Mouse (Mus musculus): Measurements from ENCODE around the gene Nudt9. TPM values are rescaled to one million over a fixed set of nuclear protein-coding genes. Genes with fewer than 3 reads are reported as not detected.
A peak's percentile ranks its signal among the peaks of the same experiment; 100 is the strongest.

The Nudt9 gene
- total and polyA plus RNA-seq, 3 experiments: 58.5 to 83.8 (median 65.3) TPM

DNA sequence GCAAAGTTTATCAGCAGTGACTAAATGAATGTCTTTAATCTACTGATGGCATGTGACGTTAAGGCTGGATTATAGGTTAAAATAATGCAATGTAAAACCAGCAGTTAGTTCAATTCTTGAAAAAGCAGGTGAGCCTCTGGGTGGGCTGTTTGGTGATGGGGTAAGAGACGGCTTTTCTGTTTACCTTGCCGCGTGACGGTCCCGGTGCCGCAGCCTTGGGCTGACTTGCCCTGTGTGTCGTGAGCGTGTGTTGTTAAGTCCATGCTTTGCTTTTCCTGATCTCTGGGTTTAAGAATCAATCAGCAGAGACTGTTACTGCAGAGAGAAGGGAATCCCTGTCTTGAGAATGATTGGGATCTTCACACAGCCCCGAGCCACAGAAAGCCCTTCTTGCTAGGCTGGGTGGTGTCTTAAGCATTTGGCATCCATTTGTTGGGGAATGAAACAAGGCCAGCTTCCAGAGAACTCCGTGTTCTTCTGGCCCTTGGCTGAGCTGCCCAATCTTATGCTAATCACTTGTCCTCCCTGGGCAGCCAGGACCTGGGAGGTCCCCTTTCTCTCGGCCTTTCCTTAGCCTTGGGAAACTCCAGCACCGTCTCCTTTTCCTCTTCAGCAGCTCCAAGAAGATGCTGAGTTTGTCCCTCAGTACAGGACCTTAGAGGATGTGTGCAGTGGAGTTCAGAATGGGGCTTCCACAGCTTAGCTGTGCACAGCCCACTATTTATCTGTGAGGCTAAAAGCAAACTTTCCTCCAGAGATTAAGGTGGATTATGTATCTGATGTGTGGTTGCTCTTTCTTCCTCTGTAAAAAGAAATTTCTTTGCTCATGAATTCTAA is 16.0 kb downstream of the Nudt9 start:
- 0 out of 2 replicates have a peak, but pooled peaks cover 1% of the 10 kb centered on the region for H3K79me2 ChIP-seq (replicated peaks; ENCODE audit: control insufficient read depth, extremely low read depth, insufficient read depth, poor library complexity, severe bottlenecking)
- H3K4me3 ChIP-seq (replicated peaks in 1 of 3; ENCODE audit: low read depth in 2 of 3, low read length in 2 of 3, poor library complexity in 1 of 3): no peak overlapping the region
- DNase-seq (ENCODE audit: extremely low read depth): no peak
- in situ Hi-C loops (cut with MboI; ENCODE audit: low pct_ligation_motif_present, low pct_unique_long_range_greater_than_20kb, low sequenced_read_pairs) (no loop called here), dilution Hi-C loops (cut with MboI; ENCODE audit: extremely low pct_ligation_motif_present, extremely low pct_unique_long_range_greater_than_20kb, low sequenced_read_pairs) (no loop called here)
- H3K9me3 ChIP-seq (replicated peaks; ENCODE audit: low read length): no peaks in the 10 kb centered on the region
- peaks cover 18 to 28% of the 10 kb centered on the region in 2 experiments for H3K4me1 ChIP-seq (ENCODE audit: control insufficient read depth in 1 of 2, insufficient read depth in 2 of 2)
- H3K27ac ChIP-seq (ENCODE audit: insufficient read depth, low read depth): peak overlapping the region; percentile 51; the same call in 1 of the 2 replicates
- no peak overlapping the region for H3K9ac ChIP-seq (ENCODE audit: insufficient read depth, low read depth)
- peaks cover 26 to 68% of the 10 kb centered on the region in 2 experiments for H3K36me3 ChIP-seq (replicated peaks in 1 of 2; ENCODE audit: control insufficient read depth in 1 of 2, insufficient read depth in 1 of 2, low read length in 1 of 2)
- no peaks in the 10 kb centered on the region for H3K27me3 ChIP-seq (replicated peaks)
- peak overlapping the region; percentile 58; the same call in 1 of the 2 replicates for H3K4me2 ChIP-seq (ENCODE audit: insufficient read depth, low read depth, poor library complexity, severe bottlenecking)
- TF ChIP-seq ETS1 (conservative IDR thresholded peaks at IDR 0.05; ENCODE audit: low read depth, low read length) (no peak), MEF2A (IDR thresholded peaks at IDR 0.05; ENCODE audit: borderline replicate concordance, low read depth, low read length) (no peak), ZKSCAN1 (IDR thresholded peaks at IDR 0.05; ENCODE audit: borderline replicate concordance, low read depth, low read length) (no peak), POLR2AphosphoS2 (IDR thresholded peaks at IDR 0.05; ENCODE audit: low read depth, low read length) (no peak), MXI1 (IDR thresholded peaks at IDR 0.05; ENCODE audit: low read depth, low read length) (no peak), MAFK (IDR thresholded peaks at IDR 0.05; ENCODE audit: insufficient replicate concordance, low read length) (no peak), ELF1 (IDR thresholded peaks at IDR 0.05; ENCODE audit: low read depth, low read length) (no peak)

DNA sequence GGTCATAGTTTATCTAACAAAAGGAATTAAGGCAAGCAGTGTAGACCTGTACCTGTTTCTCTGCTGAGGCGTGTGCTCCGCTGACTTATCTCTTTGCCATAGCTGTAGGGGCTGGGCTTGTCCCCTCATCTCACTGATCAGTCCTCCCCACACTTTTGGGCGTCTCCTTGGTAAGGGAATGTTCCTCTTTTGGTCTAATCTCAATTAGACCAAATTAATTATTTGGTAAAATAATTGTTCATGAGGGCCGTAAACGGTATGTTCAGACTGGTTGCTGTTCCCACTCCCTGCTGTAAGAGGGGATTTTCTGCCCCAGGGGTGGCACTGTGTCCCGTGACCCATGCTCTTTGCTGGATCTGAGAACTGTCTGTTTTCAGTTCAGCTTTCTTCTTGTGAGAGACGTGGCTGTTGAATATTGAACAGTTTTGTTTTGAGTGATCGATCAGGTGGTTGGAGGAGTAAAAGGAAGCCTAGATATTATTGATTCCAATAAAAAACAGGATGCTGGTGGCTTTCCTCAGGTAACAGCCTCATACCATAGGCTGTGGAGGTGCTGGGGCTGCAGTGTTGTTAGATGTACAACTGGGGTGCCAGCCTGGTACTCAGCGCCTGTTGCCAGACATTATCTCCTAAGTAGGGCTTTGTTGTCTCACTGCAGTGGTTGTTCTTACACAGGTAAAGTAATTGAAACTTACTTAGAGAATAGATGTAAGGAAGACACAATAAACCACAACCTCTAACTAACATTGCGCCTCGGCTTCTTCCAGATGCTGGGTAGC is 16.9 kb downstream of the Nudt9 start:
- H3K9me3 ChIP-seq (replicated peaks; ENCODE audit: low read length): no peaks in the 10 kb centered on the region
- peaks cover 18 to 25% of the 10 kb centered on the region in 2 experiments for H3K4me1 ChIP-seq (ENCODE audit: control insufficient read depth in 1 of 2, insufficient read depth in 2 of 2)
- in situ Hi-C loops (cut with MboI; ENCODE audit: low pct_ligation_motif_present, low pct_unique_long_range_greater_than_20kb, low sequenced_read_pairs): no loop called here
- no peak overlapping the region for H3K9ac ChIP-seq (ENCODE audit: insufficient read depth, low read depth)
- H3K79me2 ChIP-seq (replicated peaks; ENCODE audit: control insufficient read depth, extremely low read depth, insufficient read depth, poor library complexity, severe bottlenecking): no peaks in the 10 kb centered on the region
- dilution Hi-C loops (cut with MboI; ENCODE audit: extremely low pct_ligation_motif_present, extremely low pct_unique_long_range_greater_than_20kb, low sequenced_read_pairs): no loop called here
- H3K36me3 ChIP-seq (replicated peaks in 1 of 2; ENCODE audit: control insufficient read depth in 1 of 2, insufficient read depth in 1 of 2, low read length in 1 of 2): peaks cover 26 to 62% of the 10 kb centered on the region in 2 experiments
- no peak overlapping the region for H3K4me3 ChIP-seq (replicated peaks in 1 of 3; ENCODE audit: low read depth in 2 of 3, low read length in 2 of 3, poor library complexity in 1 of 3)
- H3K4me2 ChIP-seq (ENCODE audit: insufficient read depth, low read depth, poor library complexity, severe bottlenecking): peak overlapping the region; percentile 58
- H3K27ac ChIP-seq (ENCODE audit: insufficient read depth, low read depth): peak overlapping the region; percentile 52; the same call in 1 of the 2 replicates
- peak; percentile 66 for DNase-seq (ENCODE audit: extremely low read depth)
- TF ChIP-seq MAFK (IDR thresholded peaks at IDR 0.05; ENCODE audit: insufficient replicate concordance, low read length) (0 out of 2 replicates have a peak, but pooled peaks have one; percentile 28), USF1 (IDR thresholded peaks at IDR 0.05; ENCODE audit: low read depth, low read length) (peak; percentile 62), EP300 (IDR thresholded peaks at IDR 0.05; ENCODE audit: low read length) (peak; percentile 96), IRF4 (IDR thresholded peaks at IDR 0.05; ENCODE audit: low read depth, low read length) (peak; percentile 98), USF2 (conservative IDR thresholded peaks at IDR 0.05; ENCODE audit: low read depth, low read length) (peak; percentile 39), MXI1 (IDR thresholded peaks at IDR 0.05; ENCODE audit: low read depth, low read length) (peak; percentile 25; the same call in 1 of the 2 replicates), CTCF (conservative IDR thresholded peaks at IDR 0.05 in 1 of 2, IDR thresholded peaks at IDR 0.05 in 1 of 2; ENCODE audit: low read depth in 2 of 2, low read length in 2 of 2) (no peak; a peak in 1 of 4 replicates), UBTF (IDR thresholded peaks at IDR 0.05; ENCODE audit: low read depth, low read length) (no peak), MYC (IDR thresholded peaks at IDR 0.05; ENCODE audit: low read depth, low read length) (peak; percentile 76; the same call in 1 of the 2 replicates), TCF12 (IDR thresholded peaks at IDR 0.05; ENCODE audit: low read depth, low read length) (peak; percentile 58), HCFC1 (IDR thresholded peaks at IDR 0.05; ENCODE audit: low read depth, low read length) (peak; percentile 35; the same call in 1 of the 2 replicates), CHD2 (IDR thresholded peaks at IDR 0.05; ENCODE audit: low read length) (peak; percentile 74), BHLHE40 (IDR thresholded peaks at IDR 0.05; ENCODE audit: low read depth, low read length) (peak; percentile 98), JUN (IDR thresholded peaks at IDR 0.05; ENCODE audit: insufficient read depth, low read depth, low read length) (peak; percentile 72), ETS1 (conservative IDR thresholded peaks at IDR 0.05; ENCODE audit: low read depth, low read length) (peak; percentile 82), MAX (IDR thresholded peaks at IDR 0.05; ENCODE audit: low read length) (no peak; the same call in 1 of the 2 replicates), RAD21 (IDR thresholded peaks at IDR 0.05; ENCODE audit: low read depth, low read length) (no peak), MEF2A (IDR thresholded peaks at IDR 0.05; ENCODE audit: borderline replicate concordance, low read depth, low read length) (peak; percentile 69; the same call in 1 of the 2 replicates), SIN3A (IDR thresholded peaks at IDR 0.05; ENCODE audit: low read length) (peak; percentile 63; the same call in 1 of the 2 replicates), POLR2A (IDR thresholded peaks at IDR 0.05; ENCODE audit: low read depth, low read length) (peak; percentile 38; the same call in 1 of the 2 replicates), NRF1 (IDR thresholded peaks at IDR 0.05; ENCODE audit: low read depth, low read length) (no peak), RCOR1 (conservative IDR thresholded peaks at IDR 0.05; ENCODE audit: low read depth, low read length) (0 out of 2 replicates have a peak, but pooled peaks have one; percentile 42), JUND (conservative IDR thresholded peaks at IDR 0.05; ENCODE audit: low read depth, low read length) (peak; percentile 86), MAZ (IDR thresholded peaks at IDR 0.05; ENCODE audit: low read depth, low read length) (peak; percentile 69; the same call in 1 of the 2 replicates)
- no peaks in the 10 kb centered on the region for H3K27me3 ChIP-seq (replicated peaks)
